ENCODE assay signal across 13 mouse cellular contexts in genomic region chr3:101293571-101294135, GRCm38 (mm10). TPM values are rescaled to one million over a fixed set of nuclear protein-coding genes. Genes with fewer than 3 reads are reported as not detected.
DNase-seq lines count a peak whose midpoint lies in the region; ATAC-seq and TF ChIP-seq lines count a peak whose summit lies in the region.
"Had no signal": no experiment of that assay in that cellular context is flagged by ENCODE, and none has a peak within 500 bp of the region (broad histone marks: within the 10 kb centered on the region; RNA-seq: fewer than 3 reads in every experiment).

No protein-coding gene starts in this region.

- H3K27me3 ChIP-seq in CH12.LX (replicated peaks), result no peaks in the 10 kb centered on the region

- DNase-seq in left cerebral cortex, postnatal 36 days (ENCODE audit: low spot score in 2 of 2), result peak; percentile 18 to 25
- no peak for DNase-seq in left cerebral cortex, adult 11 months (ENCODE audit: low spot score)
- no peak for DNase-seq in CH12.LX (ENCODE audit: extremely low read depth)
- peak; percentile 90 for DNase-seq in gonadal fat pad, adult 2 months (ENCODE audit: low read depth)
- no peak for DNase-seq in cerebellum, postnatal 14 days
- no peak for DNase-seq in neural tube, embryonic 10.5 days (ENCODE audit: extremely low spot score, low spot score)
- DNase-seq: kidney, adult 11 months; left cerebral cortex, postnatal 4 days had no signal

- H3K4me3 ChIP-seq in CH12.LX (replicated peaks in 1 of 3; ENCODE audit: low read depth in 2 of 3, low read length in 2 of 3, poor library complexity in 1 of 3), result no peak overlapping the region
- H3K4me3 ChIP-seq: midbrain, embryonic 12.5 days had no signal

- ATAC-seq in megakaryocyte, adult 5-6 weeks (ENCODE audit: poor library complexity, severe bottlenecking), result peak; percentile 81
- ATAC-seq: activated CD4-positive, CD25-positive, alpha-beta regulatory T cell, adult 4 months had no signal

- peaks cover 15 to 88% of the 10 kb centered on the region in 2 experiments for H3K4me1 ChIP-seq in CH12.LX (ENCODE audit: control insufficient read depth in 1 of 2, insufficient read depth in 2 of 2)

- no peak for TF ChIP-seq EP300 in CH12.LX (IDR thresholded peaks at IDR 0.05; ENCODE audit: low read length)

- no peak overlapping the region for H3K27ac ChIP-seq in CH12.LX (ENCODE audit: insufficient read depth, low read depth)
- H3K27ac ChIP-seq: midbrain, embryonic 12.5 days had no signal

- no peak for TF ChIP-seq CTCF in CH12.LX (conservative IDR thresholded peaks at IDR 0.05 in 1 of 2, IDR thresholded peaks at IDR 0.05 in 1 of 2; ENCODE audit: low read depth in 2 of 2, low read length in 2 of 2)

- dilution Hi-C loops in CH12.LX (cut with MboI; ENCODE audit: extremely low pct_ligation_motif_present, extremely low pct_unique_long_range_greater_than_20kb, low sequenced_read_pairs), result no loop called here

- H3K9ac ChIP-seq in CH12.LX (ENCODE audit: insufficient read depth, low read depth), result no peak overlapping the region
- H3K9ac ChIP-seq: midbrain, embryonic 12.5 days had no signal

- no peak for TF ChIP-seq RAD21 in CH12.LX (IDR thresholded peaks at IDR 0.05; ENCODE audit: low read depth, low read length)

- no peak for TF ChIP-seq POLR2A in CH12.LX (IDR thresholded peaks at IDR 0.05; ENCODE audit: low read depth, low read length)

- H3K79me2 ChIP-seq in CH12.LX (replicated peaks; ENCODE audit: control insufficient read depth, extremely low read depth, insufficient read depth, poor library complexity, severe bottlenecking), result no peaks in the 10 kb centered on the region

- in situ Hi-C loops in CH12.LX (cut with MboI; ENCODE audit: low pct_ligation_motif_present, low pct_unique_long_range_greater_than_20kb, low sequenced_read_pairs), result loop anchor here (5.0 kb wide), 2 partner anchors 71 to 316 kb away; no protein-coding TSS in a partner anchor

- H3K36me3 ChIP-seq in CH12.LX (replicated peaks in 1 of 2; ENCODE audit: control insufficient read depth in 1 of 2, insufficient read depth in 1 of 2, low read length in 1 of 2), result no peaks in the 10 kb centered on the region
- H3K36me3 ChIP-seq: midbrain, embryonic 12.5 days had no signal

- H3K9me3 ChIP-seq in CH12.LX (replicated peaks; ENCODE audit: low read length), result no peaks in the 10 kb centered on the region
- H3K9me3 ChIP-seq: midbrain, embryonic 12.5 days had no signal

- intact Hi-C loops in left cerebral cortex, postnatal 36 days (cut with DNase I), result no loop called here

- H3K4me2 ChIP-seq in CH12.LX (ENCODE audit: insufficient read depth, low read depth, poor library complexity, severe bottlenecking), result no peak overlapping the region
- H3K4me2 ChIP-seq: midbrain, embryonic 12.5 days had no signal

TF ChIP-seq in CH12.LX, 34 proteins besides CTCF, POLR2A, EP300 and RAD21:
- TF ChIP-seq CHD1 (IDR thresholded peaks at IDR 0.05; ENCODE audit: low read depth, low read length), result no peak
- peak; percentile 32; the same call in 1 of the 2 replicates for TF ChIP-seq IRF4 (IDR thresholded peaks at IDR 0.05; ENCODE audit: low read depth, low read length)

RNA-seq across cellular contexts. Expression of gene Cd2, which starts 5.9 kb away (rescaled TPM):
- not detected for total RNA-seq in left cerebral cortex, postnatal 36 days (2021)
- total RNA-seq in CH12.LX (2012; rRNA removed) (18.0 TPM in 2 replicates), CH12.LX (2014; rRNA removed) (9.5 and 12.6 TPM in 2 replicates)
- polyA plus RNA-seq in CH12.LX (2012; ENCODE audit: insufficient read length, low read depth), result 33.1 and 35.0 TPM in 2 replicates
- polyA plus RNA-seq in gonadal fat pad, adult 2 months (2012; rRNA removed), result 0.80 and 1.4 TPM in 2 replicates
- total RNA-seq in megakaryocyte, adult 5-6 weeks (2015), result 3.1 and 3.2 TPM in 2 replicates
- total RNA-seq in megakaryocyte, adult 5-6 weeks (2017), result 6.6 and 7.3 TPM in 2 replicates
- total RNA-seq: layer of hippocampus, adult 18-20 months; MEL had no signal
- polyA plus RNA-seq: midbrain, embryonic 12.5 days had no signal

Comparison
In these comparisons a context has a peak if more than half of its experiments do, and no peak if none do; other contexts are left out.
1. DNase-seq: peak in left cerebral cortex, postnatal 36 days (2 of 2) and gonadal fat pad, adult 2 months (single experiment); none in left cerebral cortex, adult 11 months (single experiment), CH12.LX (single experiment), cerebellum, postnatal 14 days (0 of 2) and neural tube, embryonic 10.5 days (single experiment).
2. RNA of gene Cd2, which starts 5.9 kb away (total RNA-seq): 9.5 to 18.0 TPM in CH12.LX and 3.1 to 7.3 TPM in megakaryocyte, adult 5-6 weeks; not detected in left cerebral cortex, postnatal 36 days; every median in the first group is over 4 times any median in the second.